Mouse (Mus musculus): ENCODE measurements around the gene Tll1.

Gene Tll1

DNA sequence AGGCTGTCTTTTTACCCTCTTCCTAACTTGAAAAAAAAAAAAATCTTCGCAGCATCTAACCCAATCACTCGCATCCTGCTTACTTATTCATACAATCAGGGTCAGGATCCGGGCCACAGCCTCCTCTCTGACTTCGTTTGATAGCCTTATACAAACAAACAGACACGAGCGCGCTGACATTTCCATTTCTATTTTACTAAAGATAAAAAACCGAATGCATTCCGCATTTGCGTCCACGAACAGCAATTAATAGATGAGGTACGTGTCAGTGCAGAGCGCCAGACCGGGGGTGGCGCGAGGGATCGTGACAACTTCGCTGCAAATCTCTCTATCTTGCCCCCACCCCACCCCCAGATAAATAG lies at the start of gene Tll1:
TSS of gene Tll1 (minus strand) at position 248 of the 362 bp plus-strand sequence.
- DNase-seq (ENCODE audit: low spot score), result no peak

DNA sequence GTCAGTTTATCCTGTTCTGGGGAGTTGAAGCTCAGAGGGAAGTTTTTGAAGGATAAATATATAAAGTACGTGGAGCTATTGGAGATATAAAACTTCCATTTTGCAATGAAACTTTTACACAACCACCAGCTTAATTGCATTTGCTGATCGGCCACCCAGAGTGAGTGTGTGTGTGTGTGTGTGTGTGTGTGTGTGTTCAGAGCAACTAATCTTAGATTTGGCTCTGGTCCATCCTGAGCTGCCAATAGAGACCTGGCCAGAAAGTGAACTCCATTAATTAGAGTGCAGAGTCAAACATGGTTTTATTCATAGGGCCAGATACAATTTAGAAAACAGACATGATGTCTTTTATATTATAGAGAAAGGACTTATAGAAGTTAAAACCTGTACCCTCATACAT lies 32.6 kb upstream of the Tll1 start:
- DNase-seq (ENCODE audit: low spot score), result no peak

DNA sequence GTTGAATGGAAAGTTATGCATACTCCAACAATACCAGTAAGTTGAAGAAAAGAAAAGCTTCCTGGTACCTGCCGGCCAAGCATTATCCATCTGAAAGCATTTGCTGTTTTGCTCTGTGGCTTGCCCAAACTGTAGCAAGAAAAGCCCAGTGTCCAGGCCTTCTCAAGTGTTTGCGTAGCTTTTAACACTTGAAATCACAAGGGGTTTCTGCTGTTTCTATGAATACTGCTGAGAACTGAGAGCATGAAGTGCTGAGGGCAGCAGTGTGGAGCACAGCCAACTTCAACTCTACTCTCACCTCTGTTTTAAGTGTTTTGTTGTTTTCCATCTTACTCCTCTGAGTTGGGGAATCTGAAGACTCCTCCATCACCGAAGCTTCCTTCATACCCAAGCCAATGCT lies 15.5 kb upstream of the Tll1 start:
- DNase-seq (ENCODE audit: low spot score), result no peak

DNA sequence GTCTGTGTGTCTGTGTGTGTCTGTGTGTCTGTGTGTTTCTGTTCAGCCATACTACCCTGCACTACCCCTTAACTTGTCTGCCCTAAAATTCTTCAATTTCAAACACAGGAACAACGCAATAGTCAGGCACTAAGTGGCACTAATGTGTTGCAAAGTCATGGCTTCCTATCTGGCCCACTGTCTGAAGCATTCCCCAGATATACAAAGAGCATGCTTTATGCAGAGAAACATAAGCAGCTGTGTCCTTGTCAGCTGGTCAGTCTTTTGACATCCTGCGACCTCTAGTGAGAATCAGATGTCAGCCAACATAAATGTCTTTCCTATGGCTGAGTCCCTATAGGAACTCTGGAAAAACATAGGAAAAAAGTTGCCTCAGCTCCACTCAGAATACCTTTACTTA lies 11.6 kb upstream of the Tll1 start:
- no peak for DNase-seq (ENCODE audit: low spot score)

DNA sequence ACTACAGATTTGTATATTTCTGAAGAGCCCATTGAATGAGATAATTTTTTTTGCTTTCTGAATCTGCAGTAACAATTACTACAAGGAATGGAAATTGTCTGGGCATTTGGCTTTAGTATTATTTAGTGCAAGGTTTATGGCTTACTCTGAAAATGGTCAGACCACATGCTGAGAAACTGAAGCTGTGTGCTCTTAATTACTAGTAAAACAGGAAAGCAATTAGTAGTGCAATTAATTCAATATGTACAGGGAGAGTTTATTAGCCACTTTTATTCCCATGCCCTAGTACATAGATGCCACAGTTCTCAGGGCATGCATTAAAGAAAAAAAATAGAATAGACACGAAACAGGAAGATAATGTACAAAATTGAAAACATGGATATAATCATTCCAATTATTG lies 10.2 kb upstream of the Tll1 start:
- no peak for DNase-seq (ENCODE audit: low spot score)

DNA sequence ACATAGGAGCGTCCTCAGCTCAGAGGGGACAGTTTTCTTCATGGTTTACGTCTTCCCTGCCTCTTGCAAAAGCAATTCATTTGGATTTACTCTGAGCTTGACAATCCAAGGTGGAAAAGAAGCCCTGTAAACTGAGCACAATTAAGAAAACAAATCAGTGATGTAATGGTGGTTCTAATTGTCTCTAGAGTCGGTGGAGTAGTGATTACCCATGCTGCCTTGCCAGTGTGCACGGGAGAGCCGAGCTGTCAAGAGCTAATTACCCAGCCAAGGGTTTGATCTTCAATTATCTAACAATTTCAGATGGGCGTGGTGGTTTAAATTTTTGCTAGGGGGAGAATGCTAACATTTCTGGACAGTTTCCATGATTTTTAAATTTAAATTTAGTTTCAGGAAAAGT lies 9.3 kb upstream of the Tll1 start:
- no peak for DNase-seq (ENCODE audit: low spot score)

DNA sequence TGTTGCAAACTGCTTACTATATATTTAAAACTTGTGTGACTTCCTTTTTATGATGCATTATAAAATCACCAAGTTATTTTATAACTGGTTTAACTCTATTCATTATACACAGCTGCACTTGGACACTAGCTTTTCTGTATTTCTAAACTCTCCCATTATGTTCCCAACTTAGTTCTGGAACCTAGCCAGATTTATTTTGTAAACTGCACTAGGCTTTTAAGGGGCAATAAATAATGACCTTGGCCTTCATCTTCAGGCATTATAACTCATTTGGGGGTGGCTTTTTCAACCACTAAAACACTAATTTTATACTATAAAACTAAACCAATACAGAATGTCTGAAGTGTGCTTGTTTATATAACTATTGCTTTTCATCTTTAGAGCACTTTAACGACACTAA lies 8.8 kb upstream of the Tll1 start:
- no peak for DNase-seq (ENCODE audit: low spot score)

DNA sequence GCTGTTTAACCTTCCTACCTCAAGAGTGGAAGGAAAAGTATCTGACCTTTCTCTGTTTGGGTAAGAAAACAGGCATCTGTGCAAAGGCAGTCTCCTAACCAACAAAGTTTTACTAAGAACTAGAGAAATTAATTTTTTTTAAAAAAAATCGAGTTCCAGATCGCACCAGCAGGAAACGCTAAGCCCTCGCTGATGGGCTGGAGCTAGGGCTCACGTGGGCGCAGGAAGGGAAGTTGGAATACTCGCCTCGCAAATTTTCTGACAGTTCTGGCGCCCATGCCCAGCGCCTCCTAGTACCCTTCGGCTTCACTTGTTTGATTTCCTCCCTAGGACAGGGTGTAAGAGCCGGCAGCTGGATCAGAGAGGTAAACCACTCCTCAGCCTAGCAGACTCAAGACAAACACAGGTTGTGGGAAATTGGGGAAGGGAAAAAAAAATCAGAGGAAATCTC lies 365 bp upstream of the Tll1 start:
- peak; percentile 9 for DNase-seq (ENCODE audit: low spot score)

DNA sequence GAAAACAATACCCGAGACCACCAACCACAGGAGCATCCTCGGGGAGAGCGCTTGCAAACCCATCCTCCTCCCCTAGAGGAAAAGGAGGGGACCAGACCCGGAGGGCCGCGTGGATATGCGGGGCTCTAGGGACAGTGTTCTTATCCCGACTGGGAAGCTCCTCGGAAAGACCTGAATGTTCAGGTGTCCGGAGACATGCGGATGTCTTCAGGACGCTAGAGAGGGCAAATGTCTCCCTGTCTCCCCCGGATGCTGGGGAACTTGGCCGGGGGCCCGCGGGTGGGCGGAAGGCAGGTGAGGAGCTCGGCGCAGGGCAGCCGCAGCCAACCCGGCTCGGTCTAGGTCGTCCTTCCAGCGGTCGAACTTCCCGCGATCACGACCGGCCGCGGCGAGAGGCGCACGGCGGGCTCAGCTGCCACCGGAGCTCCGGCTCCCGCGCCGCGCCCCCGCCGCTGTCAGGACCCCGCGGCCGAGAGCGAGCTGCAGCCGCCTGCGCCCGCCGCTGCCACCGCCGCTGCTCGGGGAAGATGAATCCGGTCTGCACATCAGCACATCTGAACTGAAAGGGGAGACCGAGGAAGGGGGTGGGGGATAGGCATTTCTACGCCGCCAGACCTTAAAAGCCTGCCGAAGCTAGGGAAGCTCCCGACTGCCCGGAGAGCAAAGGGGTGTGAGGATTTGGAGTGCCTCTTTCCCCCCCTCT lies 599 bp downstream of the Tll1 start:
- DNase-seq (ENCODE audit: low spot score), result peak; percentile 14

DNA sequence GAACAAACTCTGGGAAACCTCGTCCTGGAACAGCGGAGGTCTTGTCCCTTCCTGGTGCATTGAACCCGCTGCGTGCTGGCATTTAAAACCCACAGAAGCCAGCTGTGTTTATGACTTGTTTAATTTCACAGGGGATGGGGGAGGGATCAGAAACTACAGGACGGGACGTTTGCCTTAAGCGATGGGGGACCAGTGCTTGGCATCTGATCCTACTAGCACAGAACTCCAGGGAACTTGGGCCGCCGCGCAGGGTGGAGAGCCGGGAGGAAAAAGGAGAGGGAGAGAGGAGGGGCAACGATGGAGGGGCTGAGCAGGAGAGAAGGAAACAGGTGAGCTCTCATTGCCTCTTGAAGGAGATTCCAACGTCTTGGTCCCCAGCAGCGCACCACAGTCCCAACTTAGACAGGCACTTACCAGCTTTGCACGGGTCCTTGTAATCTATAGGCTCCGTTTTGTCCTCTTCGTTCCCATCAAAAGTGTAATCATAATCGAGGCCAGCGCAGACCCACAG lies 1.2 kb downstream of the Tll1 start:
- DNase-seq (ENCODE audit: low spot score), result peak; percentile 2

DNA sequence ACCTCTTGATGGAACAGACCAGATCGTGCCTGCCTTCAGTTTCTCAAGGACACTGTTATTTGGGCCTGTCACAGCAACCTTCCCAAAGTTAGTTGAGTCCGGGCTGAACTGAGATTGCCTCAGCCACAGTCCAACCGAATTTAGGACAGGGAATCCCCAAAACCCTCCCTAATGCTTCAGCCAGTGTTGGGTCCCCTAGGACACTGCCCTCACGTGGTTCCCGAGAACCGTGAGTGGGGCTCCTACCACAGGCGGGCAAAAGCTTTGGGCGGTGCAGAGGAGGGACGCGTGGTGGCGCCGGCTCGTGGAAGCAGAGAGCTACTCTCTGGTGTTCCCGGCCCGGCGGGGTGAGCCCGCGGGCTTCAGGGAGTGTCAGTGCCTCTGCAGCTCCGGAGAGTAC lies 1.9 kb downstream of the Tll1 start:
- DNase-seq (ENCODE audit: low spot score), result peak; percentile 21

DNA sequence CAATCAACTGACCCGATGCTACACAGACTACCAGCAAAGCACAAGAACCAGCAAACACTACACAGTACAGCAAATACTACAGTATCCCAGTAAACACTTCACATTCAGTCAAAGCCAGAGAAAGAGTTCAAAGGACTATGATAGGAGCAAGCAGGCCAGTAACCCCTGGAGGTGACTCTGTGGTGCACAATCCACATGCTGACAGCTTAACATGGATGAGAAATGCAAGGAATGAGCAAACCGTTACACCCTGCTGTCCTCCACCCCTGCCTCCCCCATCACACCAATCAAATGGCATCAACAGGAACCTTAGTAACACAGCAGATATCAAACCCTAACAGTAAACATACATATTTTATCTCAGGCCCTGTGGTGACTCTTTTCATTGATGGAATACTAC lies 7.7 kb downstream of the Tll1 start:
- DNase-seq (ENCODE audit: low spot score), result no peak

DNA sequence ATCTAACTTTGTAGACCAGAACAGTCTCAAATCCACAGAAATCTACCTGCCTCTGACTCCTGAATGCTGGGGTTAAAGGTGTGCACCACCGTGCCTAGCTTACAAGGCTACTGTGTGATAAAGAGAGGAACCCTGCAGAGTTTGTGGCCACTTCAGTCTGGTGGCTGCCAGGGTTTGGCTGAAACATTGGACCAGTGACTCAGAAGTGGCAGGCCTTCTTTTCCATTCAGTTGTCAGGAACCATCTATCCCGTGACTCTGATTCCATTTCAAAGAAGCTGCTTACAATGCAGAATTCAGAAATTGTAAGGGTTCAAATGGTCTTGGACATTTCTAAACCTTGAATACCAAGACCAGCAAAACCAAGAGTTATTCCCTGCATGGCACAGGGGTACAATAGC lies 12.7 kb downstream of the Tll1 start:
- no peak for DNase-seq (ENCODE audit: low spot score)

DNA sequence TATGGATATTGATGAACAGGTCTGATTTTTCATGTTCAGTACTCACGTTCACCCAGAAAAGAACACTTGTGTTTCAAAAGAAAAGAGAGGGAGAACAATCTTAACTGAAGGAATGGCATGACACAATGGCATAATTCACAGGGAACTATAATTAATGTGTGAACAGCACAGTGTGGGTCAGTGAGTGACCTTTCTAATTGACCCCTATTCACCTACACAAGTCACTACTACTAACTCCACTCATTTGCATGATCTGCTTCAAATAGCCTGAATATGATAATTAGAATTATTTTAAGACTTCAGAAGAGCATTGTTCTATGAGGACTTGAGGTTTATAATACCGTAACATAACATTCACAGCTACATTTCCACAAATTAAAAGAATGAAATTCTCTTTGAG lies 18.2 kb downstream of the Tll1 start:
- DNase-seq (ENCODE audit: low spot score), result no peak

DNA sequence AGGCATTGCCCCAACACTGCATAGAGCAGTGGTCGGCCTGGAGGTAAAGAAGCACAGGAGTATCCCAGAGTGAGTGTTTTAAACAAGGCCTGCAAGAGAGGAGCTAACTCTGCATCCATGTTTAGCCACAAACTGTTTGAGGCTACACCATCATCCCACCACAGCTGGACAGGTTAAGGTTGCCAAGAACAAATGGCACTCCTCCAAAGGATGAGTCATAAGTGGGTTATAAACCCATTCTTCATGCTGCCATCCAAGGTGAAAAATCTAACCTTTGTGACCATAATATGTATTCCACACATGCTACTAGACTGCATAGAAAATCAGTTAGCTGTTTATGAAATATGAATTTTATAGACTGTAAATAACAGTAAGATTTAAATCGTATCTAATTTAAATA lies 29.1 kb downstream of the Tll1 start:
- DNase-seq (ENCODE audit: low spot score), result no peak

DNA sequence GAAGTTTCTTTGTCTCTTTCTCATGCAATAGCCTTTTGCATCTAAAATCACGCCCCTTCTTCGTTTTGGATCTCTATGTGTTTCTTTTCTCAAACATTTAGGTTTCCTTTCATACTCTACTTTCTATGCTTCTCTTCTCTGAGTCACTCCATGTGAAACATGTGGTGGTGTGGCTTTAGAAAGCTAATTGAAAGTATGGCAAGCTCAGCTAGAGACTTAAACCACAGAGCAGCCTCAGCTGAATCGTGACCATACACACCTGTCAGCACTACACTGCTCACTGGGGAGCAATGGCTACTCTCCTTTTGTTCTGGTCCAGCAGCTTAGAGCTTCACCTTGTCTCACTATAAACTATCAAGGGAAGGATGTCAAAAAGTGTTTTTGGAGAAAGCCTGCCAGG lies 31.2 kb downstream of the Tll1 start:
- DNase-seq (ENCODE audit: low spot score), result no peak

DNA sequence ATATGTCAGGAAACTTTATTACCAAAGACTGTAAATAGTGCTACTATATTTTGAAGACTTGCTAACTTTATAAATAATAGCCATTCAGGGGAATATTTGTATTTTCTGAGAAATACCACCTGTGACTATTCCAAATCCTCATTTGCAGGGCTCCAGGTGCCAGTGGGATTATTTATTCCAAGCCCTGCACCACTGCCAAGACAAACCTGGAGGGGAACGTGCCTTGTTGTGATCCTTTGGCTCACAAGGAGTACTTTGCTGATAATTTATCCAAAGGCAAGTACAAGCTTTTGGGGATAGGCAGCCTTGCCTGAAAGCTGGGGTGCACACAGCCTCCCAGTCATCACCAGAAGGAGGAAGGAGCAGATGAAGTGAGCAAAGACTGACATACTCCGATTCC lies 32.3 kb downstream of the Tll1 start:
- no peak for DNase-seq (ENCODE audit: low spot score)

DNA sequence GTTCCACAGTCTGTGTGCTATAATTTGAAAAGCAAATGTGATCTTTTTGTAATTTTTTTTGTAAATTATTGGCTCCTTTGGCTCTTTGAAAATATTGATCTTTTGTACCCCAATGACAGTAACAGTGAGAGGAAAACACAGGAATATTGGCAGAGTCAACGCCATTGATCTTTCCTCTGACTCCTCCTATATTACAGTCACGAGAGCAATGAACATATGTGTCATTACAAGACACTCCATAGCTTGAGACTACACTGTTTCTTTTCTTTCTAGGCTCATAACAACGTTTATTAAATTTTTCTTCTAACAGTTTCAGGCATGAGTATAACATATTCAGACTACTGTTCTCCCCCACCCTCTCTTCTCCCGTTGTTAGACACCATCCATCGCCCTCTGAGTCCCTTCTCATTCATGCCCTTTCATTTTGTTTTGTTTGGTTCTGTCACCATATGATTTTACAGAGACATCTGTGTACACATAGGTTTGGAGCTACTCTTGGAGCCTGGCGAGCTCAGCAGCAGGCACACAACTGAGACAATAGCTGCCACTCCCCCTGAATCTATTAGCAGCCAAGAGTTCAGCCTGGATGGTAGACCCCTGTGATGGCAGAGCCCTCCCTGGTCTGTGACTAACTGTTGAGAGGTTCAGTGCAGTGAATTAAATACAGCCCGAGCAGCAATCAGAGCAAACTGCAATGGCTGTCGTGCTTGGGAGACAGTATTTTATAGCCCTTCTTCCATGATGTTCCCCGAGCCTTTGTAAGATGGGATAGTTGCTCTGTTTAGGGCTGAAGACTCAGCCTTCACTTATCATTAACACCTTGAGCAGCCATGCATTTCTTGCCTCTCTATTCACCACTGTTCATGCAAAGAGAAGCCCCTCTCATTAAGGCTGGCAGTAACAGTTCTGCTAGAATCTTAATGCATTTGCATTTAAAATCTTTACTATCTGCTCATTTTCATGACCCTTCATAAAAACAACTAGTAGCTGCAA lies 52.9 kb downstream of the Tll1 start:
- no peak for DNase-seq (ENCODE audit: low spot score)

DNA sequence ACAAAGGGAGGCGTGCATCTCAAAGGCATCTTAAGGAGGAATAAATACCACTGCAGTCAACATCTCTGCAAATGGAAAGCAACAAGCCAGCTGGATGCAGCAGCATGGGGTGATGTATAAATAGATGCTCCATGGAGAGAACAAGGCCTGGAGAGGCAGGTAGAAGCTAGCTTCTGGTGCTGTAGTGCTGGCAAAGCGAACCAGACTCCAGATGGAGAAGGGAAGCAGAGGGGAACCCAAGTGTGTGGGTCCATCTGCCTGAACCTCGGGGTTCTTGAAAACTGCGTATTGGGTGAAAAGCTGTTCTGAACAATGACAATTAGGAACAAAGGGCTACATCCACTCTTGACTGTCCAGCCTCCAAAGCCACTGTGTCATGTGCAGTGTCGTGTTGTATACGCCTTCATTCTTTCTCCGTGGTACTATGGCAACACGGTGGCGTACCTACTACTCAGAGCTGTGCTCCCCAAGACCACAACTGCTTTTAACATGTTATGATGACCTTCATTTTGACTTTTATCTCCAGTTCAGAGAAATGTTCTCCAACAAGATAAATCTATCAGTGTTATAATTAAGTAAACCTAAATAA lies 53.8 kb downstream of the Tll1 start:
- DNase-seq (ENCODE audit: low spot score), result no peak

DNA sequence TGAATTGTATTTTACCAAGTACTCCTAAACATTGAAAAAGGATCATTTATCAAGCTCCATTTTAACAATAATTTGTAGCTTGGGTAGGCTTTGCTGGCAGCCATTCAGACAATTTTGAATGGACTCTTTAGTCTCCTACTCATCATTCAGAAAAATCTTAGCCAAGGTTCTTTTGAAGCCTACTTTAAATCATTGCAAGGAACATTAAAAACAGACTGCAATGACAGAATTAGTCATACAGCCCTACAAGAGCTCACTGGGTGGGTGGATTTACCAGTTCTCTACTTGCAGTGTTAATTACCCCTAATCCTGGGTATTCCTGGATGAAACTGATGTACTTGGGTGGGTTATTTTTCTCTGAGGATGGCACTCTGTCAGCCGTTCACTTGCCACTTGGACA lies 69.5 kb downstream of the Tll1 start:
- no peak for DNase-seq (ENCODE audit: low spot score)

DNA sequence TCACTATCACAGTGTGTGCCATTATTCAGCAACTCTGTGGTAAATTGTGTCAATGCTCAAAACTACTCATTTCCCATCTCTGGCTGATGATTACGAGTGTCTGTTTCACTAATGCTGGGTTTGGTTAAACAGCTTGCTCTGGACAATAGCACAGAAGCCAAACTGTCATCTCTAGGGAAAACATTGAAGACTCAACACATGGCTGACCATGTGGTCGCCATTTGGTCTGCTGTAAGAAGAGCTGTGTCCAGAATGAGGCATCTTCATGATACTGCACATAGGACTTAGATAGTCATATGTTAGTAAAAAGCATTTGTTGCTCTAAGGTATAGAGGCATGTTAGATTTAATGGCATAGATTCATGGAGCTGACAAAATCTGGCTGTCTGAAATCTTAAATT lies 98.9 kb downstream of the Tll1 start:
- no peak for DNase-seq (ENCODE audit: low spot score)

DNA sequence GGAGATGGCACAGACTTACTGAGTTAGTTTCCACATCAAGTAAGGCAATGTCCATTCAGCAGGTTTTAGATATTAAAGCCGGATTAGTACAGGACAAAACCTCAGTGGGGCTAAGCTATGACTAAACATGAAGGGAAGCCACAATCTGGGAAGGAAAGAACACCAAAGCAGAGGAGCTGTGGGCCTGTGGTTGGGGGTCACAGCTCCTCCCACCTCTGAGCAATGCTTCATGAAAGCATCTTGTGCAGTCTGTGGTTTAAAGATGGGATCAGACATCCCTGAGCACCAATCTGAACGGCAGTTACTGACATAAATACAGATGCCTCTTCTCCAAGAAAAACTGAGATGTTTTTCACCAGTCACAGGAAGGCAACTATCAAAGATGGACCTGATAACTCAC lies 132.7 kb downstream of the Tll1 start:
- DNase-seq (ENCODE audit: low spot score), result no peak

DNA sequence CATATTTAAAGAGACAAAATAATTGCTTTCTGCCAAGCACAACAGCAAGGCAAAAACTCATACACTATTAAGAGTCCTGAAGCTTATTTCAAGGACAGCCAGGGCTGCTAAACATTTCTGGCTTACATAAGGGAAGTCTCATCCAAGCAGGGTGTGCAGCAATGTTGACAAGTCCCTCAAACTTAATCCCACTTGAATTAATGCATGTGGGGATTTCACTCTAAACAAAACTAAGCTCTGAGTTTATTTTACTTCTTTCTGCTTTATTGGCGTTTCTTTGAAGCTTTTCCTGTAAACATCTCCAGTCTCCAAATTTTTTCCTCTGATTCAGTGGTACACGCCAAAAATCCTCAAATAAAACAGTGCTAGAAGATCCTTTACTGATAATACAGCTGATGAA lies 146.2 kb downstream of the Tll1 start:
- no peak for DNase-seq (ENCODE audit: low spot score)
